Mouse (Mus musculus): ENCODE measurements around the gene Snx10. TPM values are rescaled to one million over a fixed set of nuclear protein-coding genes. Genes with fewer than 3 reads are reported as not detected.

The Snx10 gene
- polyA plus RNA-seq, 1 experiment, result 4.3 TPM

- Histone ChIP-seq H3K27me3 (ENCODE audit: control insufficient read depth, insufficient read depth, low read length) (no peaks in the 10 kb centered on the region), H3K4me3 (ENCODE audit: control insufficient read depth, insufficient read depth, low read length) (no peak overlapping the region), H3K36me3 (ENCODE audit: control insufficient read depth, insufficient read depth, low read length) (no peaks in the 10 kb centered on the region), H3K4me1 (replicated peaks; ENCODE audit: control insufficient read depth, insufficient read depth, low read length) (peaks cover 5% of the 10 kb centered on the region), H3K27ac (ENCODE audit: control insufficient read depth, insufficient read depth, low read length) (no peak overlapping the region)
- no peak for DNase-seq
- 97% methylated on average over 7 of the region's 7 CpGs for WGBS
- no peak for TF ChIP-seq CTCF (IDR thresholded peaks at IDR 0.05; ENCODE audit: borderline replicate concordance, control insufficient read depth, extremely low read depth, insufficient read depth, low read length, poor library complexity)
These were observed 5.8 kb downstream of the Snx10 start for GRCm38 (mm10) chr6:51529457-51529856.

GRCm38 (mm10) chr6:51533467-51534200, 9.9 kb downstream of the Snx10 start:
- 61% methylated on average over 6 of the region's 6 CpGs for WGBS
- TF ChIP-seq CTCF (IDR thresholded peaks at IDR 0.05; ENCODE audit: borderline replicate concordance, control insufficient read depth, extremely low read depth, insufficient read depth, low read length, poor library complexity) (no peak), POLR2A (IDR thresholded peaks at IDR 0.05; ENCODE audit: control insufficient read depth, extremely low read depth, insufficient read depth, low read length, poor library complexity) (no peak)

GRCm38 (mm10) chr6:51535571-51535970, 11.9 kb downstream of the Snx10 start:
- Histone ChIP-seq H3K27me3 (ENCODE audit: control insufficient read depth, insufficient read depth, low read length) (no peaks in the 10 kb centered on the region), H3K4me1 (replicated peaks; ENCODE audit: control insufficient read depth, insufficient read depth, low read length) (no peaks in the 10 kb centered on the region; the same call in none of the 2 replicates), H3K36me3 (ENCODE audit: control insufficient read depth, insufficient read depth, low read length) (no peaks in the 10 kb centered on the region), H3K27ac (ENCODE audit: control insufficient read depth, insufficient read depth, low read length) (no peak overlapping the region), H3K4me3 (ENCODE audit: control insufficient read depth, insufficient read depth, low read length) (no peak overlapping the region)
- 93% methylated on average over 10 of the region's 10 CpGs for WGBS
- TF ChIP-seq CTCF (IDR thresholded peaks at IDR 0.05; ENCODE audit: borderline replicate concordance, control insufficient read depth, extremely low read depth, insufficient read depth, low read length, poor library complexity), result no peak
- no peak for TF ChIP-seq POLR2A (IDR thresholded peaks at IDR 0.05; ENCODE audit: control insufficient read depth, extremely low read depth, insufficient read depth, low read length, poor library complexity)
- no peak for DNase-seq

More at GRCm38 (mm10) chr6:51533467-51534200, 9.9 kb downstream of the Snx10 start:
- no peaks in the 10 kb centered on the region for H3K36me3 ChIP-seq (ENCODE audit: control insufficient read depth, insufficient read depth, low read length)
- H3K4me3 ChIP-seq (ENCODE audit: control insufficient read depth, insufficient read depth, low read length), result no peak overlapping the region
- DNase-seq, result no peak
- H3K4me1 ChIP-seq (replicated peaks; ENCODE audit: control insufficient read depth, insufficient read depth, low read length), result no peaks in the 10 kb centered on the region; the same call in 1 of the 2 replicates
- no peaks in the 10 kb centered on the region for H3K27me3 ChIP-seq (ENCODE audit: control insufficient read depth, insufficient read depth, low read length)
- H3K27ac ChIP-seq (ENCODE audit: control insufficient read depth, insufficient read depth, low read length), result no peak overlapping the region; the same call in 1 of the 2 replicates

DNA sequence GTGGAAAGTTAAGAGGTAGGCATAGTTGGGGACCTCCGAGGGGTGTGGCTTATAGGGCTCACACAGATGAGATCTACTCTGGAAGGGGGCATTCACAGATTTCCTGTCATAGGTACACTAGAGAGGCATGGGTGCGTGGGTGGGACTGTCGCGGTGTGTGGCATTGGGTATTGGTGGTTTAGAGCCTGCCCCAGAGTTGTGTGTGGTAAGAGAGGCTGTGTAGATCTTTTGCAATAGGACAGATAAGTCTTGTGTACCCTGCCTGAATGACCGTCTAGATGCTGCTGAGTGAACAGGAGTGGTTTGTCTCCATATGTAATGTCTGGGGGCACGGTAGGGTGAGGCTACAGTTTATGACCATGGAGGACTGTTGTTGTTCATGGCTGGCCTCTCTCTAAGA, 16.8 kb downstream of the Snx10 start:
- TF ChIP-seq POLR2A (IDR thresholded peaks at IDR 0.05; ENCODE audit: control insufficient read depth, extremely low read depth, insufficient read depth, low read length, poor library complexity) (no peak), CTCF (IDR thresholded peaks at IDR 0.05; ENCODE audit: borderline replicate concordance, control insufficient read depth, extremely low read depth, insufficient read depth, low read length, poor library complexity) (no peak)
- no peaks in the 10 kb centered on the region for H3K36me3 ChIP-seq (ENCODE audit: control insufficient read depth, insufficient read depth, low read length)
- H3K4me3 ChIP-seq (ENCODE audit: control insufficient read depth, insufficient read depth, low read length), result no peak overlapping the region
- DNase-seq, result no peak
- H3K27ac ChIP-seq (ENCODE audit: control insufficient read depth, insufficient read depth, low read length), result no peak overlapping the region
- H3K4me1 ChIP-seq (replicated peaks; ENCODE audit: control insufficient read depth, insufficient read depth, low read length), result peaks cover 7% of the 10 kb centered on the region
- 70% methylated on average over 6 of the region's 6 CpGs for WGBS
- H3K27me3 ChIP-seq (ENCODE audit: control insufficient read depth, insufficient read depth, low read length), result no peaks in the 10 kb centered on the region

GRCm38 (mm10) chr6:51541422-51541821, 17.7 kb downstream of the Snx10 start:
- no peak overlapping the region for H3K27ac ChIP-seq (ENCODE audit: control insufficient read depth, insufficient read depth, low read length)
- no peak for TF ChIP-seq CTCF (IDR thresholded peaks at IDR 0.05; ENCODE audit: borderline replicate concordance, control insufficient read depth, extremely low read depth, insufficient read depth, low read length, poor library complexity)
- TF ChIP-seq POLR2A (IDR thresholded peaks at IDR 0.05; ENCODE audit: control insufficient read depth, extremely low read depth, insufficient read depth, low read length, poor library complexity), result no peak
- WGBS, result 96% methylated on average over 7 of the region's 7 CpGs
- no peak overlapping the region for H3K4me3 ChIP-seq (ENCODE audit: control insufficient read depth, insufficient read depth, low read length)
- H3K4me1 ChIP-seq (replicated peaks; ENCODE audit: control insufficient read depth, insufficient read depth, low read length), result peaks cover 9% of the 10 kb centered on the region
- H3K36me3 ChIP-seq (ENCODE audit: control insufficient read depth, insufficient read depth, low read length), result no peaks in the 10 kb centered on the region
- H3K27me3 ChIP-seq (ENCODE audit: control insufficient read depth, insufficient read depth, low read length), result no peaks in the 10 kb centered on the region
- DNase-seq, result no peak

DNA sequence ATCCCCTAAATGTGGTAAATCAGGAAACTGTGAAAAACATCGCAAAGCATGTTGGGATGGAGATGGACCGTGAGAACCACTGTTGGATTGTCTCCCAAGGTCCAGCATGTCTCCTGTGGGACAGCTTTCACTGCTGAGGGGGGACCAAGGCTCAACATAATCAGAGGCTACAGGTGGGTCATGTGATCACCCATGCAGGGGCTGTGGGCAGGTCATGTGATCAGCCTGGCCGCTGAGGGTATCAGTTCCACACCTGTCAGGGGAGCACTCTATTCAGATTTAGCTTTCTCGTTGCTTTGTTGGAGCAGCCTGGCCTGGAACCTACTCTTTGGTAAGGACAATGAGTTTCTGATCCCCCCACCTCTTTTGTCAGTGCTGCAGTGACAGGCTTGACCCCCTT, 18.4 kb downstream of the Snx10 start:
- Histone ChIP-seq H3K27ac (ENCODE audit: control insufficient read depth, insufficient read depth, low read length) (no peak overlapping the region), H3K36me3 (ENCODE audit: control insufficient read depth, insufficient read depth, low read length) (no peaks in the 10 kb centered on the region), H3K27me3 (ENCODE audit: control insufficient read depth, insufficient read depth, low read length) (no peaks in the 10 kb centered on the region), H3K4me1 (replicated peaks; ENCODE audit: control insufficient read depth, insufficient read depth, low read length) (peaks cover 9% of the 10 kb centered on the region), H3K4me3 (ENCODE audit: control insufficient read depth, insufficient read depth, low read length) (no peak overlapping the region)
- WGBS, result 73% methylated on average over 4 of the region's 4 CpGs
- no peak for DNase-seq
- TF ChIP-seq CTCF (IDR thresholded peaks at IDR 0.05; ENCODE audit: borderline replicate concordance, control insufficient read depth, extremely low read depth, insufficient read depth, low read length, poor library complexity) (no peak), POLR2A (IDR thresholded peaks at IDR 0.05; ENCODE audit: control insufficient read depth, extremely low read depth, insufficient read depth, low read length, poor library complexity) (no peak)

Data from thymus, adult 2 months (tissue).